Mouse (Mus musculus) kidney, adult 9 months (tissue): Measurements from ENCODE around the gene Mcub.

Source experiments
- DNase-seq: peaks from one replicate; pipeline ENCODE4 v3.0.0; 2022

Mcub gene

GRCm38 (mm10) chr3:129948359-129948758 is 21.6 kb downstream of the Mcub start:
- DNase-seq: no peak

- no peak for DNase-seq
Observed at GRCm38 (mm10) chr3:129946217-129946914, 23.6 kb downstream of the Mcub start.

- DNase-seq: no peak
Observed at GRCm38 (mm10) chr3:129943813-129944212, 26.2 kb downstream of the Mcub start.

GRCm38 (mm10) chr3:129941291-129941690 is 28.7 kb downstream of the Mcub start:
- no peak for DNase-seq

- no peak for DNase-seq
Observed at GRCm38 (mm10) chr3:129940780-129941179, 29.2 kb downstream of the Mcub start.

- DNase-seq: no peak
Observed at GRCm38 (mm10) chr3:129939058-129939457, 30.9 kb downstream of the Mcub start.

- DNase-seq: no peak
Observed at GRCm38 (mm10) chr3:129937848-129938247, 32.2 kb downstream of the Mcub start.

GRCm38 (mm10) chr3:129936561-129936960 is 33.4 kb downstream of the Mcub start:
- no peak for DNase-seq

- DNase-seq: peak; percentile 16
Observed at GRCm38 (mm10) chr3:129932443-129932842, 37.6 kb downstream of the Mcub start.

- DNase-seq: no peak
Observed at GRCm38 (mm10) chr3:129930213-129930778, 39.7 kb downstream of the Mcub start.

GRCm38 (mm10) chr3:129925861-129926260 is 44.1 kb downstream of the Mcub start:
- no peak for DNase-seq

GRCm38 (mm10) chr3:129923581-129923980 is 46.4 kb downstream of the Mcub start:
- peak; percentile 63 for DNase-seq

GRCm38 (mm10) chr3:129918434-129918833 is 51.6 kb downstream of the Mcub start:
- peak; percentile 72 for DNase-seq

GRCm38 (mm10) chr3:129917424-129917823 is 52.6 kb downstream of the Mcub start:
- no peak for DNase-seq

- no peak for DNase-seq
Observed at GRCm38 (mm10) chr3:129913241-129913640, 56.8 kb downstream of the Mcub start.

GRCm38 (mm10) chr3:129912025-129912424 is 58.0 kb downstream of the Mcub start:
- DNase-seq: no peak

- no peak for DNase-seq
Observed at GRCm38 (mm10) chr3:129904381-129905132, 65.4 kb downstream of the Mcub start.

GRCm38 (mm10) chr3:129903866-129904265 is 66.1 kb downstream of the Mcub start:
- DNase-seq: no peak

- DNase-seq: no peak
Observed at GRCm38 (mm10) chr3:129903369-129903768, 66.6 kb downstream of the Mcub start.

- peak; percentile 81 for DNase-seq
Observed at GRCm38 (mm10) chr3:129901271-129901809, 68.7 kb downstream of the Mcub start, which contains the start of gene Casp6. Gene Casp6 (plus strand): TSS chr3:129901425.

GRCm38 (mm10) chr3:129898886-129899285 is 71.1 kb downstream of the Mcub start:
- DNase-seq: no peak

- no peak for DNase-seq
Observed at GRCm38 (mm10) chr3:129896591-129896990, 73.4 kb downstream of the Mcub start.

- DNase-seq: no peak
Observed at GRCm38 (mm10) chr3:129893143-129893542, 76.9 kb downstream of the Mcub start.

GRCm38 (mm10) chr3:129892003-129892402 is 78.0 kb downstream of the Mcub start:
- no peak for DNase-seq
